Mouse (Mus musculus): ENCODE measurements at regions not wholly inside any gene's neighbourhood (a gene's known extent, or its start where the extent isn't known, plus 50 kb on each side); places are given as distances from the start of the nearest gene placed in this dataset.

GRCm38 (mm10) chr8:126094005-126094404, 99.0 kb downstream of the Kcnk1 start:
- TF ChIP-seq RCOR1 (conservative IDR thresholded peaks at IDR 0.05; ENCODE audit: low read depth, low read length) (no peak), CTCF (conservative IDR thresholded peaks at IDR 0.05 in 1 of 2, IDR thresholded peaks at IDR 0.05 in 1 of 2; ENCODE audit: low read depth in 2 of 2, low read length in 2 of 2) (no peak), JUND (conservative IDR thresholded peaks at IDR 0.05; ENCODE audit: low read depth, low read length) (no peak), NRF1 (IDR thresholded peaks at IDR 0.05; ENCODE audit: low read depth, low read length) (no peak), ZKSCAN1 (IDR thresholded peaks at IDR 0.05; ENCODE audit: borderline replicate concordance, low read depth, low read length) (no peak), EP300 (IDR thresholded peaks at IDR 0.05; ENCODE audit: low read length) (no peak), MAFK (IDR thresholded peaks at IDR 0.05; ENCODE audit: insufficient replicate concordance, low read length) (no peak), USF1 (IDR thresholded peaks at IDR 0.05; ENCODE audit: low read depth, low read length) (no peak)

All from CH12.LX (cell line).